Mouse (Mus musculus) embryonic facial prominence, embryonic 15.5 days (tissue): ENCODE results near the gene Acot12. TPM values are rescaled to one million over a fixed set of nuclear protein-coding genes. Genes with fewer than 3 reads are reported as not detected.
A peak's percentile ranks its signal among the peaks of the same experiment; 100 is the strongest.

Source experiments
- ATAC-seq: fragments of 200-750 bp; cut with Nextera tagmentation; 2 replicates; pipeline ENCODE4 v1.8.0; 2017; ENCODE audit warnings: low read depth, moderate TSS enrichment; ENCODE audit not compliant: insufficient number of reproducible peaks, low FRiP score, low TSS enrichment
- H3K27ac ChIP-seq: fragments of 300-500 bp; sonication (generic); replicated peaks from 2 replicates; pipeline ENCODE4 v1.5.1; 2015; ENCODE audit warnings: mild to moderate bottlenecking, inconsistent platforms
- H3K27me3 ChIP-seq: fragments of 300-500 bp; sonication (generic); 2 replicates; pipeline ENCODE4 v1.6.1; 2015; ENCODE audit warnings: inconsistent platforms
- H3K36me3 ChIP-seq: fragments of 300-500 bp; sonication (generic); 2 replicates; pipeline ENCODE4 v1.6.1; 2015; ENCODE audit warnings: mild to moderate bottlenecking, inconsistent platforms
- H3K4me1 ChIP-seq: fragments of 300-500 bp; sonication (generic); 2 replicates; pipeline ENCODE4 v1.6.1; 2015; ENCODE audit warnings: inconsistent platforms
- H3K4me2 ChIP-seq: fragments of 300-500 bp; sonication (generic); replicated peaks from 2 replicates; pipeline ENCODE4 v1.6.1; 2015; ENCODE audit warnings: mild to moderate bottlenecking, inconsistent platforms
- H3K4me3 ChIP-seq: fragments of 300-500 bp; sonication (generic); replicated peaks from 2 replicates; pipeline ENCODE4 v1.5.1; 2015; ENCODE audit warnings: mild to moderate bottlenecking, inconsistent platforms
- H3K9ac ChIP-seq: fragments of 300-500 bp; sonication (generic); 2 replicates; pipeline ENCODE4 v1.6.1; 2015; ENCODE audit warnings: inconsistent platforms
- H3K9me3 ChIP-seq: fragments of 300-500 bp; sonication (generic); replicated peaks from 2 replicates; pipeline ENCODE4 v1.6.1; 2016; ENCODE audit warnings: inconsistent platforms
- WGBS: fragments of 180-500 bp; shearing (Covaris S2); methylation state at CpG from one replicate; pipeline ENCODE4 v1.1.7; 2015; 5-methylcytosine and 5-hydroxymethylcytosine counted together
- polyA plus RNA-seq: library from polyadenylated mRNA; unstranded; fragments of >200 nt; fragmentation: Nextera tagmentation; extraction: Ambion mirVana; gene quantifications from 2 replicates; pipeline ENCODE4 v1.2.1, GENCODE M21; 2015

The Acot12 gene
- polyA plus RNA-seq = 0.07 and 0.14 TPM in 2 replicates

DNA sequence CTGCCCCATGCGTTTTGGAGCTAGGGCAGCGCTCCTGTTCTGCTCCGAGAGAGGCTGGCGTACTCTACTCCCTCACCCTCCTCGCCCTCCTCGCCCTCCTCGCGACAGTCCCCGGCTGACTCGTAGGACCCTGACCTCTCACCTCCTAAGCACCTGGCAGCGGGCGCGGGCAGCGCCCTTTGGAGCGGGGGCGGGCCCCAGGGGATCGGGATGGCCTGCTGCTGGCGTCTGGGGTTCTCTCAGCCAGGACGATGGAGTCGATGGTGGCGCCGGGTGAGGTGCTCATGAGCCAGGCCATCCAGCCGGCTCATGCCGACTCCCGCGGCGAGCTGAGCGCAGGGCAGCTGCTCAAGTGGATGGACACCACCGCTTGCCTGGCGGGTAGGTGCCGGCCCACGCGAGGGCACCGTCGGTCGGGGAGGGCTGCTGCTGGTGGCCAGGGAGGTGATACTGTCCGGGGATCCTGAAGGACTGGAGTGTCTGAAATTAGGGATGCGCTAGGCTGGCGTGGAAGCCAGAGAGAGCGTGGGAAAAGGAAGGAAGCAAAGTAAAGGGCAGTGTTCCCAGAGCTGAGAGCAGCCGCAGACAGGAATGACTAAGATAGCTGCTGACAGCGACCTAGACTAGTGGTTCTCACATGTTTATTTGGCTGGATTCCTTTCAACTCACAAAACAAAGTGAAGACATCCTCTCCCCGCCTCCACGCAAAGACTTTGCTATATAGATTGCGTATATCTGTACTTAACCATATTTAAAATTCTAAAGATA, at the start of gene Acot12:
Acot12 (plus strand) TSS at position 233 of the 768 bp plus-strand sequence.
- 7% methylated on average over 45 of the region's 45 CpGs for WGBS
- Histone ChIP-seq H3K4me1 (peaks cover 6% of the 10 kb centered on the region), H3K27ac (no peak within 1 kb of the TSS), H3K36me3 (no peaks in the 10 kb centered on the region), H3K27me3 (peaks cover 17% of the 10 kb centered on the region), H3K9me3 (no peaks in the 10 kb centered on the region), H3K4me3 (peak within 1 kb of the TSS; percentile 37), H3K4me2 (peak within 1 kb of the TSS; percentile 69), H3K9ac (no peak within 1 kb of the TSS)
- peak; percentile 34; the same call in 1 of the 2 replicates for ATAC-seq

GRCm38 (mm10) chr13:91693615-91694014, 47.7 kb upstream of the Acot12 start:
- Histone ChIP-seq H3K9ac (no peak overlapping the region), H3K27me3 (no peaks in the 10 kb centered on the region), H3K9me3 (no peaks in the 10 kb centered on the region), H3K4me2 (no peak overlapping the region), H3K4me3 (no peak overlapping the region), H3K27ac (no peak overlapping the region), H3K4me1 (peaks cover 14% of the 10 kb centered on the region), H3K36me3 (peaks cover 2% of the 10 kb centered on the region; the same call in 1 of the 2 replicates)
- ATAC-seq = no peak
- WGBS = 67% methylated on average over 7 of the region's 7 CpGs

- Histone ChIP-seq H3K36me3 (peaks cover 7% of the 10 kb centered on the region; the same call in 1 of the 2 replicates), H3K4me3 (no peak overlapping the region), H3K9ac (no peak overlapping the region), H3K4me1 (peaks cover 6% of the 10 kb centered on the region; the same call in 1 of the 2 replicates), H3K9me3 (no peaks in the 10 kb centered on the region), H3K4me2 (no peak overlapping the region), H3K27me3 (no peaks in the 10 kb centered on the region), H3K27ac (no peak overlapping the region)
- 81% methylated on average over 2 of the region's 2 CpGs for WGBS
- no peak for ATAC-seq
These were observed 45.9 kb upstream of the Acot12 start for GRCm38 (mm10) chr13:91695406-91695805.

DNA sequence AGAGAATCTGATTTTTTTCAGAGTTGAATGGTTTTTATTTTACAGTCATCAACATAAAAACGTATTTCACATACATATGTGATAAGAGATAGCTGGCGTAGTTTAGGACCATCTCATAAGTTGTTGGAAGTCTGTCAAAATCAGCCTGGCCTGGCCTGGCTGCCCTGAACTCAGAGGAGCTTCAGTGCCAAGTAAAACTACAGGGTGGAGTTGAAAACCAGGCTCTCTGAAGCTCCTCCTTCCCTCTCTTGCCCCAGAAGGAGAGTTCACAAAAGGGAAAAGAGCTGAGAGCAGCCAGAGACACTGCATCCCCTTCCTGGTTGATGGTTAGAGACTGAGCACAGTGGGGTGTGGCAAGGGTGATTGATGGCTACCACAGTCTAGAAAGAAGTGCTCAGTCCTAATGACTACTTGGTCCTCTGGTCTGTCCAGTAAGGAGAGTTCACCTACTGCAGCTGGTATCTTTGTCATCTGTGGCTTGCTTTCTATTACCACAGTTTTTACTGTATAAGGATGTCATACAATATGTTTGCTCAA, 45.1 kb upstream of the Acot12 start:
- H3K4me2 ChIP-seq = no peak overlapping the region
- peaks cover 6% of the 10 kb centered on the region; the same call in 1 of the 2 replicates for H3K4me1 ChIP-seq
- no peak; the same call in 1 of the 2 replicates for ATAC-seq
- no peak overlapping the region for H3K9ac ChIP-seq
- 0 out of 2 replicates have a peak overlapping the region, but pooled peaks have one; percentile 25 for H3K27ac ChIP-seq
- H3K27me3 ChIP-seq = no peaks in the 10 kb centered on the region
- 66% methylated on average over 2 of the region's 2 CpGs for WGBS
- H3K36me3 ChIP-seq = peaks cover 12% of the 10 kb centered on the region; the same call in 1 of the 2 replicates
- H3K4me3 ChIP-seq = no peak overlapping the region
- no peaks in the 10 kb centered on the region for H3K9me3 ChIP-seq

- Histone ChIP-seq H3K9ac (no peak overlapping the region), H3K27ac (no peak overlapping the region), H3K4me2 (no peak overlapping the region), H3K4me3 (no peak overlapping the region), H3K27me3 (no peaks in the 10 kb centered on the region), H3K9me3 (no peaks in the 10 kb centered on the region), H3K4me1 (peaks cover 6% of the 10 kb centered on the region; the same call in 1 of the 2 replicates), H3K36me3 (peaks cover 13% of the 10 kb centered on the region; the same call in 1 of the 2 replicates)
- 9% methylated on average over 3 of the region's 3 CpGs for WGBS
- no peak for ATAC-seq
These were observed 44.3 kb upstream of the Acot12 start for GRCm38 (mm10) chr13:91697011-91697410.

DNA sequence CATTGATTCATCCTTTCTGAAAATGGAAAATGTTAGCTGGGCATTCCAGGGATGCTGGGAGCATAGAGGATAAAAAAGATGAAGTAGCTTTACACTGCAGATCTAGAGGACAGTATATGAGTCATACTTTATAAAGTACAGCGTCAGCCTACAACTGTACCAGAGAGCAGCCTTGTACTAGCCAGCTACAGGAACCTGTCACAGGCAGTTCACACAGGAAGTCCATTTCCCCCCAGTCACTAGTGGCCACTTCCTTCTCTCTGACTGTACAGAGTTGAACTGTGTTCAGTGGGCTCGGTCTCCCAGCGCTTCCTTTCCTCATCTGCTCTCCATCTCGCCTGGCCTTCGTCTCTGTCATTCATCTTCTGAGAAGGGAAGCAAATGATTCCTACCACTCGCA, 39.0 kb upstream of the Acot12 start:
- H3K27me3 ChIP-seq = no peaks in the 10 kb centered on the region
- H3K4me1 ChIP-seq = no peaks in the 10 kb centered on the region
- no peak overlapping the region for H3K27ac ChIP-seq
- H3K4me3 ChIP-seq = no peak overlapping the region
- peaks cover 19% of the 10 kb centered on the region; the same call in 1 of the 2 replicates for H3K36me3 ChIP-seq
- no peak for ATAC-seq
- no peak overlapping the region for H3K4me2 ChIP-seq
- H3K9me3 ChIP-seq = no peaks in the 10 kb centered on the region
- H3K9ac ChIP-seq = no peak overlapping the region
- WGBS = 66% methylated on average over 6 of the region's 6 CpGs

DNA sequence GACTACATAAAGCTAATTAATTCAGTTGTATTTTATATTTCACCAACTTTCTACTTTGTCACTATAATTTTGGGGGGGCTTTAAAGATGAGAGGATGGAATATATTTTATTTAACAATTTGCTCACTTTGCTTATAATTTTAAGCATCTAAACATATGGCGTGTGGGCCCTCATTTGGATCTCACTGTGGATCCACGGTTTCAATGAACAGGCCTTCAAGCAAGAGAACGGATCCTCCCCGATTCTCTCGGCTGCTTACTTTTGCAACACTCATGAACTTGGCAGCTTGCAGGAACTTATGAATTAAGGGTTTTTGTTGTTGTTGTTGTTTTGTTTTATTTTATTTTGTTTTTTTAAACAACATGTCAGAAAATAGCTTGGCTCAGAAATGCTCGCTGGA, 21.8 kb upstream of the Acot12 start:
- H3K9ac ChIP-seq = no peak overlapping the region
- H3K4me1 ChIP-seq = no peaks in the 10 kb centered on the region
- WGBS = 94% methylated on average over 6 of the region's 6 CpGs
- no peak overlapping the region for H3K4me3 ChIP-seq
- no peaks in the 10 kb centered on the region for H3K27me3 ChIP-seq
- no peak overlapping the region for H3K4me2 ChIP-seq
- ATAC-seq = no peak
- H3K27ac ChIP-seq = no peak overlapping the region
- 0 out of 2 replicates have a peak, but pooled peaks cover 1% of the 10 kb centered on the region for H3K36me3 ChIP-seq
- H3K9me3 ChIP-seq = no peaks in the 10 kb centered on the region

GRCm38 (mm10) chr13:91723108-91723735, 18.1 kb upstream of the Acot12 start:
- WGBS = 68% methylated on average over 8 of the region's 8 CpGs
- no peaks in the 10 kb centered on the region for H3K27me3 ChIP-seq
- no peak overlapping the region for H3K4me2 ChIP-seq
- H3K4me3 ChIP-seq = no peak overlapping the region
- no peaks in the 10 kb centered on the region for H3K36me3 ChIP-seq
- H3K4me1 ChIP-seq = no peaks in the 10 kb centered on the region
- ATAC-seq = 0 out of 2 replicates have a peak, but pooled peaks have one; percentile 15
- H3K27ac ChIP-seq = no peak overlapping the region
- no peaks in the 10 kb centered on the region for H3K9me3 ChIP-seq
- no peak overlapping the region for H3K9ac ChIP-seq

DNA sequence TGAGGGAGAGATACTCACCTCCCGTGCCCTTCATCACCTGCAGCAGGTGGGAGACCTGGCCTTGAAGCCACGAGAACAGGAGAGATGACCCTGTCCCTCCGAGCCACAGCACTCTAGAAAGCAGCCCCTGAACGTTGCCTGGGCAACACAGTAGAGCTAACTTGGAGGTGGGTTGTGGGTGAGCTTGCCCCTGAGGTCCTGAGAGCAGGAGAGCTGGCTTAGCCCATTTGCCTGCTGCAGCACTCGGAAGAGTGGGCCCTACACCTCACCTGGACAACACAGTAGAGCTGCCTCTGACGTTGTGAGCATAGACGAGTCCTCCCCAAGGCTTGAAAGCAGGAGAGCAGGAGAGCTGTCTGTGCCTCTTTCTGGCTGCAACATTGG, 17.6 kb upstream of the Acot12 start:
- Histone ChIP-seq H3K27me3 (no peaks in the 10 kb centered on the region), H3K9me3 (no peaks in the 10 kb centered on the region), H3K36me3 (no peaks in the 10 kb centered on the region), H3K4me2 (no peak overlapping the region), H3K4me1 (no peaks in the 10 kb centered on the region), H3K27ac (no peak overlapping the region), H3K4me3 (no peak overlapping the region), H3K9ac (no peak overlapping the region)
- 81% methylated on average over 7 of the region's 7 CpGs for WGBS
- ATAC-seq = no peak

DNA sequence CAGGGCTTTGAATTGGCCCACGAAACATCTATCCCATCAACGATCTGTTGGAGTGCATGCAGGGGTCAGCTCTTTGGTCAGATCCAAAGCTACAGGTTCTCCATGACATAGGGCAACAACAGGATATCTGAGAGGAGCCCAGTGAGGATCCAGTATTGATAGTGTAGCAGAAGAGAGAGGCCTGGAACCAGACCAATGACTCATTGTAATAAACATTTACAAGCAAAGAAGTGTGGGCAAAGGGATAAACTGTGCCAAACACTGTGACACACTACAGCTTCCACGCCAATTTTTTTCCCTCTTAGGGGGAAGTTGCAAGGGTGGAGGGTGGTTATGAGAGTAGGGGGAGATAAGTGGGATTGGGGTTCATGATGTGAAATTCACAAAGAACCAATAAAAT, 17.1 kb upstream of the Acot12 start:
- Histone ChIP-seq H3K27me3 (no peaks in the 10 kb centered on the region), H3K9ac (no peak overlapping the region), H3K36me3 (no peaks in the 10 kb centered on the region), H3K9me3 (no peaks in the 10 kb centered on the region), H3K4me2 (no peak overlapping the region), H3K27ac (no peak overlapping the region), H3K4me3 (no peak overlapping the region), H3K4me1 (no peaks in the 10 kb centered on the region)
- no peak for ATAC-seq
- 84% methylated on average over 3 of the region's 3 CpGs for WGBS

- no peaks in the 10 kb centered on the region for H3K36me3 ChIP-seq
These were observed 16.2 kb upstream of the Acot12 start for GRCm38 (mm10) chr13:91725130-91725529.

More at GRCm38 (mm10) chr13:91725130-91725529, 16.2 kb upstream of the Acot12 start:
- no peak overlapping the region for H3K4me2 ChIP-seq
- H3K27ac ChIP-seq = no peak overlapping the region
- WGBS = 53% methylated on average over 3 of the region's 3 CpGs
- no peak for ATAC-seq
- no peaks in the 10 kb centered on the region for H3K27me3 ChIP-seq
- H3K4me3 ChIP-seq = no peak overlapping the region
- H3K4me1 ChIP-seq = no peaks in the 10 kb centered on the region
- no peak overlapping the region for H3K9ac ChIP-seq
- no peaks in the 10 kb centered on the region for H3K9me3 ChIP-seq
